Mouse (Mus musculus) forebrain, embryonic 15.5 days (tissue): Measurements from ENCODE around the gene Unc93a. TPM values are rescaled to one million over a fixed set of nuclear protein-coding genes. Genes with fewer than 3 reads are reported as not detected.
A peak's percentile ranks its signal among the peaks of the same experiment; 100 is the strongest.
"Not testable (repeated sequence)": the region's sequence is repeated elsewhere in the genome, so short reads cannot be mapped to it uniquely, and the experiment has no call there.

Experiments used
- ATAC-seq: fragments of 200-750 bp; cut with Nextera tagmentation; replicated peaks from 2 replicates; pipeline ENCODE4 v1.8.0; 2017; ENCODE audit warnings: mild to moderate bottlenecking, moderate TSS enrichment, moderate library complexity
- H3K27ac ChIP-seq: fragments of 300-500 bp; sonication (generic); replicated peaks from 2 replicates; pipeline ENCODE4 v1.5.1; 2015; ENCODE audit warnings: mild to moderate bottlenecking, inconsistent platforms
- H3K27me3 ChIP-seq: fragments of 300-500 bp; sonication (generic); 2 replicates; pipeline ENCODE4 v1.6.1; 2015; ENCODE audit warnings: inconsistent platforms
- H3K36me3 ChIP-seq: fragments of 300-500 bp; sonication (generic); 2 replicates; pipeline ENCODE4 v1.6.1; 2015; ENCODE audit warnings: mild to moderate bottlenecking, inconsistent platforms
- H3K4me1 ChIP-seq: fragments of 300-500 bp; sonication (generic); 2 replicates; pipeline ENCODE4 v1.6.1; 2015; ENCODE audit warnings: inconsistent platforms
- H3K4me2 ChIP-seq: fragments of 300-500 bp; sonication (generic); replicated peaks from 2 replicates; pipeline ENCODE4 v1.6.1; 2015; ENCODE audit warnings: mild to moderate bottlenecking, inconsistent platforms
- H3K4me3 ChIP-seq: fragments of 300-500 bp; sonication (generic); 2 replicates; pipeline ENCODE4 v1.5.1; 2015; ENCODE audit warnings: mild to moderate bottlenecking, inconsistent platforms
- H3K9ac ChIP-seq: fragments of 300-500 bp; sonication (generic); replicated peaks from 2 replicates; pipeline ENCODE4 v1.6.1; 2015; ENCODE audit warnings: mild to moderate bottlenecking, inconsistent platforms
- H3K9me3 ChIP-seq: fragments of 300-500 bp; sonication (generic); 2 replicates; pipeline ENCODE4 v1.6.1; 2016; ENCODE audit warnings: inconsistent platforms
- WGBS: fragments of 180-500 bp; shearing (Covaris S2); methylation state at CpG from one replicate; pipeline ENCODE4 v1.1.7; 2015; ENCODE audit warnings: mixed read lengths; 5-methylcytosine and 5-hydroxymethylcytosine counted together
- polyA plus RNA-seq: library from polyadenylated mRNA; unstranded; fragments of >200 nt; fragmentation: Nextera tagmentation; extraction: Ambion mirVana; gene quantifications from 2 replicates; pipeline ENCODE4 v1.2.1, GENCODE M21; 2015

Unc93a gene
- polyA plus RNA-seq: 0.06 TPM in 1 of 2 replicates, not detected in the other

- H3K9ac ChIP-seq, H3K27me3 ChIP-seq, H3K27ac ChIP-seq, H3K4me1 ChIP-seq, H3K4me3 ChIP-seq, H3K36me3 ChIP-seq, H3K9me3 ChIP-seq, ATAC-seq, H3K4me2 ChIP-seq: not testable (repeated sequence)
- 74% methylated on average over 3 of the region's 4 CpGs for WGBS
Measured at GRCm38 (mm10) chr17:13131710-13132109, at the start of gene Unc93a. Gene Unc93a (minus strand): TSS chr17:13131810.

GRCm38 (mm10) chr17:13180491-13180890 is 48.9 kb upstream of the Unc93a start:
- not testable (repeated sequence) for ATAC-seq

GRCm38 (mm10) chr17:13179021-13179420 is 47.4 kb upstream of the Unc93a start:
- H3K4me3 ChIP-seq, H3K9ac ChIP-seq, H3K36me3 ChIP-seq, H3K27ac ChIP-seq, H3K4me1 ChIP-seq, H3K4me2 ChIP-seq, ATAC-seq, H3K27me3 ChIP-seq: not testable (repeated sequence)
- peaks cover 26% of the 10 kb centered on the region for H3K9me3 ChIP-seq
- 90% methylated on average over 4 of the region's 4 CpGs for WGBS

More at GRCm38 (mm10) chr17:13180491-13180890, 48.9 kb upstream of the Unc93a start:
- H3K9me3 ChIP-seq: peaks cover 26% of the 10 kb centered on the region
- H3K27me3 ChIP-seq, H3K4me1 ChIP-seq, H3K4me2 ChIP-seq, H3K36me3 ChIP-seq, H3K27ac ChIP-seq, H3K9ac ChIP-seq, H3K4me3 ChIP-seq: not testable (repeated sequence)
- 94% methylated on average over 5 of the region's 5 CpGs for WGBS

- H3K27ac ChIP-seq, ATAC-seq: not testable (repeated sequence)
- 60% methylated on average over 1 of the region's 1 CpGs for WGBS
Measured at GRCm38 (mm10) chr17:13177796-13178195, 46.2 kb upstream of the Unc93a start.

GRCm38 (mm10) chr17:13175609-13176008 is 44.0 kb upstream of the Unc93a start:
- 50% methylated on average over 1 of the region's 1 CpGs for WGBS
- H3K9me3 ChIP-seq: peaks cover 11% of the 10 kb centered on the region
- not testable (repeated sequence) for H3K36me3 ChIP-seq, H3K9ac ChIP-seq, H3K4me2 ChIP-seq, H3K27me3 ChIP-seq, H3K4me3 ChIP-seq, H3K27ac ChIP-seq, H3K4me1 ChIP-seq
- ATAC-seq: peak; percentile 66; the same call in 1 of the 2 replicates

More at GRCm38 (mm10) chr17:13177796-13178195, 46.2 kb upstream of the Unc93a start:
- not testable (repeated sequence) for H3K27me3 ChIP-seq, H3K4me1 ChIP-seq, H3K36me3 ChIP-seq, H3K4me3 ChIP-seq, H3K9ac ChIP-seq, H3K4me2 ChIP-seq
- peaks cover 24% of the 10 kb centered on the region for H3K9me3 ChIP-seq

- H3K27me3 ChIP-seq, ATAC-seq, H3K9ac ChIP-seq, H3K27ac ChIP-seq, H3K9me3 ChIP-seq, H3K4me2 ChIP-seq, H3K4me3 ChIP-seq, H3K36me3 ChIP-seq, H3K4me1 ChIP-seq: not testable (repeated sequence)
- WGBS: 57% methylated on average over 2 of the region's 3 CpGs
Measured at GRCm38 (mm10) chr17:13174029-13174428, 42.4 kb upstream of the Unc93a start.

- not testable (repeated sequence) for H3K4me1 ChIP-seq, H3K9me3 ChIP-seq, H3K4me3 ChIP-seq, H3K27me3 ChIP-seq, H3K36me3 ChIP-seq, H3K27ac ChIP-seq, H3K9ac ChIP-seq, H3K4me2 ChIP-seq, ATAC-seq
- 85% methylated on average over 6 of the region's 6 CpGs for WGBS
Measured at GRCm38 (mm10) chr17:13173578-13173977, 42.0 kb upstream of the Unc93a start.

GRCm38 (mm10) chr17:13146128-13146527 is 14.5 kb upstream of the Unc93a start:
- WGBS: 95% methylated on average over 7 of the region's 7 CpGs
- not testable (repeated sequence) for H3K4me1 ChIP-seq, H3K36me3 ChIP-seq, H3K4me2 ChIP-seq, H3K27ac ChIP-seq, H3K27me3 ChIP-seq, ATAC-seq, H3K9ac ChIP-seq, H3K4me3 ChIP-seq, H3K9me3 ChIP-seq

GRCm38 (mm10) chr17:13144580-13145215 is 13.1 kb upstream of the Unc93a start:
- not testable (repeated sequence) for H3K9ac ChIP-seq, H3K9me3 ChIP-seq, ATAC-seq, H3K4me1 ChIP-seq, H3K27me3 ChIP-seq, H3K36me3 ChIP-seq, H3K4me2 ChIP-seq, H3K27ac ChIP-seq, H3K4me3 ChIP-seq
- WGBS: 95% methylated on average over 4 of the region's 4 CpGs

- not testable (repeated sequence) for ATAC-seq, H3K4me2 ChIP-seq, H3K9ac ChIP-seq, H3K27me3 ChIP-seq, H3K4me3 ChIP-seq, H3K4me1 ChIP-seq, H3K27ac ChIP-seq, H3K36me3 ChIP-seq, H3K9me3 ChIP-seq
- no CpG with 5 or more reads among the region's 2 CpGs for WGBS
Measured at GRCm38 (mm10) chr17:13142665-13143064, 11.1 kb upstream of the Unc93a start.

- WGBS: 38% methylated on average over 2 of the region's 6 CpGs
- not testable (repeated sequence) for H3K27ac ChIP-seq, H3K9ac ChIP-seq, H3K27me3 ChIP-seq, H3K9me3 ChIP-seq, ATAC-seq, H3K36me3 ChIP-seq, H3K4me3 ChIP-seq, H3K4me1 ChIP-seq, H3K4me2 ChIP-seq
Measured at GRCm38 (mm10) chr17:13135356-13135755, 3.7 kb upstream of the Unc93a start.

GRCm38 (mm10) chr17:13132352-13132751 is 742 bp upstream of the Unc93a start:
- not testable (repeated sequence) for H3K27me3 ChIP-seq, H3K4me3 ChIP-seq, H3K36me3 ChIP-seq, H3K27ac ChIP-seq, H3K9me3 ChIP-seq, H3K9ac ChIP-seq, H3K4me2 ChIP-seq, H3K4me1 ChIP-seq, ATAC-seq
- WGBS: 83% methylated on average over 8 of the region's 8 CpGs
